Mouse (Mus musculus) liver, postnatal 0 days (tissue): ENCODE data around the gene Fbxl4.

Source experiments
- CTCF ChIP-seq: sonication (generic); IDR thresholded peaks from 2 replicates; pipeline ENCODE4 v1.5.1; 2016; ENCODE audit warnings: antibody characterized with exemption, low read depth
- EP300 ChIP-seq: IDR thresholded peaks from 2 replicates; pipeline ENCODE4 v1.6.1; 2016; ENCODE audit warnings: antibody characterized with exemption, low read depth, mild to moderate bottlenecking

DNA sequence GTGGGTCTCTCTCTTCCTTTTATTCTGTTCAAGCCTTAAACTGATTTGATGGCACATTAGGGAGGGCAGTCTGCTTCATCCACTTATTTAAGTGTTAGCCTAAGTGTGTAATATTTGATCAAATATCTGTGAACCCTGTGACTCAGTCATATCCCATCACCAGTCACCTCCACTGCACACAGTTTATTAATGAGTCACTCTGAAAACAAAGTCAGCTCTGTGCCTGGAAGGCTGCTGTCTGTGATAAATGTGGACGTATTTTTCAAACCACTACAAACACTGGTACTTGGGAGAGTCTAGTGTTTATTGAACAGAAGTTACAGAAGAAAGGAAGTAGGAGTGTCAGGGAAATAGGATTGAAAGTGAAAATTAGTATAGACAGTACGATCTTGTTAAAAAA is 63.3 kb downstream of the Fbxl4 start:
- TF ChIP-seq CTCF (no peak), EP300 (no peak)
